Mouse (Mus musculus): ENCODE results near the gene Mtg1.

The Mtg1 gene

GRCm38 (mm10) chr7:140188391-140189328 lies 51.3 kb downstream of the Mtg1 start:
- peak; percentile 83 for DNase-seq (ENCODE audit: low read depth)

- no peak for DNase-seq (ENCODE audit: low read depth)
Measured at GRCm38 (mm10) chr7:140190435-140190834, 53.1 kb downstream of the Mtg1 start.

- DNase-seq (ENCODE audit: low read depth) = peak; percentile 22
Measured at GRCm38 (mm10) chr7:140192445-140192844, 55.1 kb downstream of the Mtg1 start.

GRCm38 (mm10) chr7:140192851-140193250 lies 55.5 kb downstream of the Mtg1 start:
- DNase-seq (ENCODE audit: low read depth) = peak; percentile 54

- DNase-seq (ENCODE audit: low read depth) = no peak
Measured at GRCm38 (mm10) chr7:140194031-140194430, 56.7 kb downstream of the Mtg1 start.

- no peak for DNase-seq (ENCODE audit: low read depth)
Measured at GRCm38 (mm10) chr7:140196002-140196401, 58.6 kb downstream of the Mtg1 start.

Data from naive thymus-derived CD4-positive, alpha-beta T cell, adult 2 months (primary cell).